Comparison of ENCODE assay signal across 7 mouse cellular contexts in genomic region chr7:3705911-3706310, GRCm38 (mm10). TPM values are rescaled to one million over a fixed set of nuclear protein-coding genes. Genes with fewer than 3 reads are reported as not detected.
DNase-seq lines count a peak whose midpoint lies in the region; ATAC-seq and TF ChIP-seq lines count a peak whose summit lies in the region.

No protein-coding gene starts in this region.

- TF ChIP-seq POLR2A in limb, embryonic 14.5 days (IDR thresholded peaks at IDR 0.05; ENCODE audit: borderline replicate concordance, extremely low read depth, insufficient read depth, insufficient read length) = no peak

- 23% methylated on average over 6 of the region's 6 CpGs for WGBS in lung, embryonic 14.5 days
- 34% methylated on average over 6 of the region's 6 CpGs for WGBS in forebrain, embryonic 11.5 days
- WGBS in limb, embryonic 14.5 days = 31% methylated on average over 6 of the region's 6 CpGs
- 21% methylated on average over 6 of the region's 6 CpGs for WGBS in stomach, embryonic 14.5 days

- peak overlapping the region; percentile 94; the same call in 1 of the 2 replicates for H3K27ac ChIP-seq in lung, embryonic 14.5 days (ENCODE audit: low read depth)
- H3K27ac ChIP-seq in forebrain, embryonic 11.5 days (ENCODE audit: low read depth, low read length) = 0 out of 2 replicates have a peak overlapping the region, but pooled peaks have one; percentile 7
- no peak overlapping the region for H3K27ac ChIP-seq in limb, embryonic 14.5 days (replicated peaks; ENCODE audit: low read depth, low read length)
- H3K27ac ChIP-seq in stomach, embryonic 14.5 days (ENCODE audit: low read length) = 0 out of 2 replicates have a peak overlapping the region, but pooled peaks have one; percentile 52

- H3K4me3 ChIP-seq in lung, embryonic 14.5 days (ENCODE audit: low read depth, low read length) = peak overlapping the region; percentile 82
- H3K4me3 ChIP-seq in forebrain, embryonic 11.5 days (ENCODE audit: low read depth, low read length) = peak overlapping the region; percentile 92
- H3K4me3 ChIP-seq in limb, embryonic 14.5 days (replicated peaks; ENCODE audit: low read length) = peak overlapping the region; percentile 74
- peak overlapping the region; percentile 80 for H3K4me3 ChIP-seq in stomach, embryonic 14.5 days (ENCODE audit: low read depth, low read length)

- peaks cover 45% of the 10 kb centered on the region for H3K36me3 ChIP-seq in lung, embryonic 14.5 days (ENCODE audit: insufficient read depth)
- H3K36me3 ChIP-seq in forebrain, embryonic 11.5 days (ENCODE audit: control insufficient read depth, insufficient read depth, low read length) = peaks cover 2% of the 10 kb centered on the region; the same call in 1 of the 2 replicates
- H3K36me3 ChIP-seq in limb, embryonic 14.5 days (ENCODE audit: control insufficient read depth, insufficient read depth, low read length) = peaks cover 42% of the 10 kb centered on the region
- H3K36me3 ChIP-seq in stomach, embryonic 14.5 days (ENCODE audit: control insufficient read depth, insufficient read depth, low read length) = peaks cover 36% of the 10 kb centered on the region

- H3K4me1 ChIP-seq in lung, embryonic 14.5 days (ENCODE audit: insufficient read depth) = no peaks in the 10 kb centered on the region; the same call in 1 of the 2 replicates
- peaks cover 3% of the 10 kb centered on the region; the same call in 1 of the 2 replicates for H3K4me1 ChIP-seq in forebrain, embryonic 11.5 days (replicated peaks; ENCODE audit: control insufficient read depth, insufficient read depth, low read length)
- H3K4me1 ChIP-seq in limb, embryonic 14.5 days (ENCODE audit: control insufficient read depth, insufficient read depth, low read length) = peaks cover 3% of the 10 kb centered on the region; the same call in 1 of the 2 replicates
- peaks cover 9% of the 10 kb centered on the region for H3K4me1 ChIP-seq in stomach, embryonic 14.5 days (ENCODE audit: control insufficient read depth, insufficient read depth, low read length)

- peak overlapping the region; percentile 87 for H3K4me2 ChIP-seq in lung, embryonic 14.5 days
- H3K4me2 ChIP-seq in forebrain, embryonic 11.5 days (ENCODE audit: low read depth, low read length, severe bottlenecking) = peak overlapping the region; percentile 78
- H3K4me2 ChIP-seq in limb, embryonic 14.5 days (replicated peaks; ENCODE audit: low read depth, low read length, severe bottlenecking) = peak overlapping the region; percentile 87
- H3K4me2 ChIP-seq in stomach, embryonic 14.5 days (replicated peaks; ENCODE audit: low read depth, low read length) = peak overlapping the region; percentile 88

- ATAC-seq in lung, embryonic 14.5 days (ENCODE audit: insufficient read depth) = no peak
- no peak for ATAC-seq in forebrain, embryonic 11.5 days (replicated peaks; ENCODE audit: low FRiP score)
- no peak for ATAC-seq in limb, embryonic 14.5 days (ENCODE audit: low FRiP score, low read depth)
- ATAC-seq in stomach, embryonic 14.5 days (ENCODE audit: insufficient number of reproducible peaks, insufficient read depth, low FRiP score, low read depth) = no peak

- no peak for DNase-seq in lung, embryonic 14.5 days
- no peak for DNase-seq in lung, adult 18-20 months
- DNase-seq in forebrain, embryonic 11.5 days (ENCODE audit: low spot score) = peak; percentile 52
- no peak for DNase-seq in limb, embryonic 14.5 days (ENCODE audit: low spot score)
- DNase-seq in left cerebral cortex, adult 9 months (ENCODE audit: low spot score in 2 of 2) = no peak
- DNase-seq in c-Kit-positive CD71-positive TER-119-positive erythroid progenitor cells, embryonic 14.5 days (ENCODE audit: low spot score) = no peak

- no peaks in the 10 kb centered on the region for H3K27me3 ChIP-seq in lung, embryonic 14.5 days (ENCODE audit: insufficient read depth, low read length)
- H3K27me3 ChIP-seq in forebrain, embryonic 11.5 days (ENCODE audit: control insufficient read depth, insufficient read depth, low read length) = no peaks in the 10 kb centered on the region
- H3K27me3 ChIP-seq in limb, embryonic 14.5 days (ENCODE audit: control insufficient read depth, insufficient read depth, low read length) = no peaks in the 10 kb centered on the region
- no peaks in the 10 kb centered on the region for H3K27me3 ChIP-seq in stomach, embryonic 14.5 days (ENCODE audit: control insufficient read depth, insufficient read depth, low read length)

- peak overlapping the region; percentile 96 for H3K9ac ChIP-seq in lung, embryonic 14.5 days
- peak overlapping the region; percentile 88 for H3K9ac ChIP-seq in forebrain, embryonic 11.5 days (ENCODE audit: low read length)
- H3K9ac ChIP-seq in limb, embryonic 14.5 days (ENCODE audit: low read depth, low read length, severe bottlenecking) = peak overlapping the region; percentile 92
- peak overlapping the region; percentile 86 for H3K9ac ChIP-seq in stomach, embryonic 14.5 days (replicated peaks; ENCODE audit: low read depth, low read length)

- TF ChIP-seq CTCF in lung, embryonic 14.5 days (IDR thresholded peaks at IDR 0.05; ENCODE audit: low read depth) = no peak

- H3K9me3 ChIP-seq in lung, embryonic 14.5 days (ENCODE audit: low read depth, low read length) = no peaks in the 10 kb centered on the region
- H3K9me3 ChIP-seq in forebrain, embryonic 11.5 days (ENCODE audit: control insufficient read depth, low read length) = no peaks in the 10 kb centered on the region
- no peaks in the 10 kb centered on the region for H3K9me3 ChIP-seq in limb, embryonic 14.5 days (ENCODE audit: control insufficient read depth, low read length)
- no peaks in the 10 kb centered on the region for H3K9me3 ChIP-seq in stomach, embryonic 14.5 days (ENCODE audit: control insufficient read depth, low read depth, low read length)

RNA-seq across cellular contexts. Expression of gene Rps9, which starts 2.1 kb away (rescaled TPM):
- 1,609 and 1,625 TPM in 2 replicates for polyA plus RNA-seq in lung, embryonic 14.5 days (2014; fragmentation: Nextera tagmentation; extraction: Ambion mirVana)
- polyA plus RNA-seq in forebrain, embryonic 11.5 days (2014; fragmentation: Nextera tagmentation; extraction: Ambion mirVana) = 1,200 and 1,214 TPM in 2 replicates
- 2,914 and 3,913 TPM in 2 replicates for polyA plus RNA-seq in limb, embryonic 14.5 days (2012; rRNA removed)
- 1,650 and 1,670 TPM in 2 replicates for polyA plus RNA-seq in limb, embryonic 14.5 days (2014; fragmentation: Nextera tagmentation; extraction: Ambion mirVana)
- 1,552 and 1,583 TPM in 2 replicates for polyA plus RNA-seq in stomach, embryonic 14.5 days (2014; fragmentation: Nextera tagmentation; extraction: Ambion mirVana)

RNA-seq across cellular contexts. Expression of gene Mboat7, which starts 12.6 kb away (rescaled TPM):
- polyA plus RNA-seq in lung, embryonic 14.5 days (2014; fragmentation: Nextera tagmentation; extraction: Ambion mirVana) = 38.0 and 44.2 TPM in 2 replicates
- 37.1 and 40.2 TPM in 2 replicates for polyA plus RNA-seq in forebrain, embryonic 11.5 days (2014; fragmentation: Nextera tagmentation; extraction: Ambion mirVana)
- polyA plus RNA-seq in limb, embryonic 14.5 days (2012; rRNA removed) = 73.9 and 98.7 TPM in 2 replicates
- polyA plus RNA-seq in limb, embryonic 14.5 days (2014; fragmentation: Nextera tagmentation; extraction: Ambion mirVana) = 51.2 and 53.3 TPM in 2 replicates
- 36.8 and 40.4 TPM in 2 replicates for polyA plus RNA-seq in stomach, embryonic 14.5 days (2014; fragmentation: Nextera tagmentation; extraction: Ambion mirVana)

RNA-seq across cellular contexts. Expression of gene Tsen34, which starts 13.2 kb away (rescaled TPM):
- 277 and 290 TPM in 2 replicates for polyA plus RNA-seq in lung, embryonic 14.5 days (2014; fragmentation: Nextera tagmentation; extraction: Ambion mirVana)
- polyA plus RNA-seq in forebrain, embryonic 11.5 days (2014; fragmentation: Nextera tagmentation; extraction: Ambion mirVana) = 243 and 269 TPM in 2 replicates
- polyA plus RNA-seq in limb, embryonic 14.5 days (2012; rRNA removed) = 193 and 271 TPM in 2 replicates
- polyA plus RNA-seq in limb, embryonic 14.5 days (2014; fragmentation: Nextera tagmentation; extraction: Ambion mirVana) = 273 and 276 TPM in 2 replicates
- 223 and 240 TPM in 2 replicates for polyA plus RNA-seq in stomach, embryonic 14.5 days (2014; fragmentation: Nextera tagmentation; extraction: Ambion mirVana)

RNA-seq across cellular contexts. Expression of gene Pirb, which starts 14.3 kb away (rescaled TPM):
- 0.91 and 1.2 TPM in 2 replicates for polyA plus RNA-seq in lung, embryonic 14.5 days (2014; fragmentation: Nextera tagmentation; extraction: Ambion mirVana)
- 0.12 and 0.27 TPM in 2 replicates for polyA plus RNA-seq in forebrain, embryonic 11.5 days (2014; fragmentation: Nextera tagmentation; extraction: Ambion mirVana)
- 1.0 and 1.4 TPM in 2 replicates for polyA plus RNA-seq in limb, embryonic 14.5 days (2012; rRNA removed)
- polyA plus RNA-seq in limb, embryonic 14.5 days (2014; fragmentation: Nextera tagmentation; extraction: Ambion mirVana) = 1.0 and 1.6 TPM in 2 replicates
- polyA plus RNA-seq in stomach, embryonic 14.5 days (2014; fragmentation: Nextera tagmentation; extraction: Ambion mirVana) = 0.80 and 1.2 TPM in 2 replicates

RNA-seq across cellular contexts. Expression of gene Tmc4, which starts 28.6 kb away (rescaled TPM):
- polyA plus RNA-seq in lung, embryonic 14.5 days (2014; fragmentation: Nextera tagmentation; extraction: Ambion mirVana) = 16.1 and 17.3 TPM in 2 replicates
- polyA plus RNA-seq in forebrain, embryonic 11.5 days (2014; fragmentation: Nextera tagmentation; extraction: Ambion mirVana) = 2.1 and 3.5 TPM in 2 replicates
- polyA plus RNA-seq in limb, embryonic 14.5 days (2012; rRNA removed) = 20.2 and 21.0 TPM in 2 replicates
- 4.8 and 5.1 TPM in 2 replicates for polyA plus RNA-seq in limb, embryonic 14.5 days (2014; fragmentation: Nextera tagmentation; extraction: Ambion mirVana)
- polyA plus RNA-seq in stomach, embryonic 14.5 days (2014; fragmentation: Nextera tagmentation; extraction: Ambion mirVana) = 61.8 and 67.3 TPM in 2 replicates
